Mouse (Mus musculus) urinary bladder, adult 2 months (tissue): ENCODE results near the gene Gpx4. TPM values are rescaled to one million over a fixed set of nuclear protein-coding genes. Genes with fewer than 3 reads are reported as not detected.

ENCODE experiments used
- DNase-seq: peaks from one replicate; pipeline ENCODE4 v3.0.0; 2022; ENCODE audit warnings: low spot score
- polyA plus RNA-seq: library from polyadenylated mRNA; depleted of rRNA; stranded (reverse); fragments of >200 nt; gene quantifications from 2 replicates; pipeline ENCODE4 v1.2.3, GENCODE M21; 2012

Gpx4 gene
- polyA plus RNA-seq, 1 experiment = 620 TPM

DNA sequence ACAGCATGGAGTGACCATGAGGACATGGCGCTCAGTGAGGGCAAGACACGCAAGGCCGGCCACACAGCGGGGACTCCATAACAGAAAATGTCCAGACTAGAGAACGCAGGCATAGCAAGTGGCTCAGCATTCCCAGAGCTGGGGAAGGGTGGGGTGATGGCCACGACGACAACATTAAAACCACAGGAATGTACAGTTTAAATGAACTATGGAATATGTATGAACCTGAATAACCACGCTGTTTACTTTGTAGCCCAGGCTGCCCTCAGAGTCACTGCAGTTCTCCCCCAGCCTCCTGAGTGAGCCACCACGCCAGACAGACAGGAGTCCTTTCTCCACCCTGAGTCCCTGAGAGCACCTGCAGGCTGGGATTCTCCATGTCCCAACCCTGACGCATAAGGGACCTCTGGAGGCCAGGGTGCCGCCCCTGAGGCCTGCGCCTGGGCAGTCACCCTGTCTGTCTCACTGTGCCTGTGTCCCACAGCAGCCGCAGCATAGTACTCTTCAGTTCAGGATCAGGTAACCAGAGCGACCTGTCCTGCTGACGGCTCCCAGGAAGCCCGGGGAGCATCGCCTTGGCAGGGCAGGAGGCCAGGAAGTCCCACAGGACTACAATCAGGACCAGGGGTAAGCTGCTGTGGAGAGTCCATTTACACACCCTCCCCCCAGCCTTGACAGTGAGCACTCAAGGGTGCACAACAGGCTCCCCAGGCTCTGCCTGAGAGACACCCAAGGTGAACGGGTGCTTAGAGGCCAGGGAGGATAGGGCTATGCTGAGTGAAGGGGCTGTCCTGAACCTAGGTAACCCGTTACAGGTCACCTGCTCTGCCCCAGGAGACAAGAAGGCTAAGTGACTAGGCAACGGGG lies 25.9 kb downstream of the Gpx4 start:
- DNase-seq = no peak

DNA sequence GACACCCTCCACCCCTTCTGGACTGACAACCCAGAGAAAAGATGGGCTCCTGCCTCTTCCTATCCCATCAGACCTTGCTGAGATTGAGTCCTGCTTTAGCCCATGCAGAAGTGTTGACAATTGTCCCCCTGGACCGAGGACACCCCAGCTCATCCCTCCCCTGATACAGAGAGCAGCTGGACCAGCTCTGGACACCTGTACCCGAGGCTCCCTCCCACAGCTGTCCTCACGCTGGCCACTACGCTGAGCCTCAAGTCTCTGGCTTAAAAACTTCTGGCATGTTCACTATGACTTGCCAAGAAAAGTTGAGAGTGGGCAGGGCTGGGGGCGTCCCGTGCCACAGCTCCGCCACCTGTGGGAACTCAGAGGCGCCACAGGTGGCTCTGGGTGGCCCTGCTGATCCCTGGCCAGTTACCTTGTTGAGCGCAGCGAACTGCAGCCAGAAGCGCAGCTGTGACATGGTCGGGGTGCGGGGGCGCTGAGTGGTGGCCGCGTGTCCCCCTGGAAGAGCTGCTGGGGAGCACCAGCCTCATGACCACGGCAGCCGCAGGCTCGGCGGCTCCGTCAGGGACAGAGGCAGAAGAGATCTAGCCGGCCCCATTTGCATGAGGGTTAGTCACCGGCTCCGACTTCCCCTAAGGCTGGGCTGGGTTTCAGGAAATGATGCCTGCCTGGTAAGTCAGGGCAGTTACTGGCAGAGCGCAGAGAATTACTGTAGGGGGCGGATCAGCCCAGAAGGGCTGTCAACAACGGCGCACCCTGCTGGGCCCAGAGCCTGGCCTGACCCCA lies 28.0 kb downstream of the Gpx4 start:
- peak; percentile 63 for DNase-seq

DNA sequence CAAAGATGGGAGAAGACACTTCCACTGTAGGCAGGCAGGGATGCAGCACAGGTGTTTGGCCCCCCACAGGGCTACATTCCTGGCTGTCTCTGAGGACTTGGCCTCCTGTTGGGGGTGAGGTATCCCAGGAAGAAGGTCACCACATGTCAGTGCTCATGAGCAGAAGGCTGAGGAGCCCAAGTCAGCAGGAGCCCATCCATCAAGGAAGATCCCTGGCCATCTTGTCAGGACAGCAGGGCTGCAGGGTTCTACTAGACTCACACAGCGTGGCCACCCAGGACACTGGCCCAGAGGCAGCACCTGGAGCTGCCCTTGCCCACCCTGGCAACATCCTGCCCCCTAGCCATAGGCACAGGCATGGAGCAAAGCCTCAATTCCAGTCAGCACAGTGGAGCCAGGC lies 29.0 kb downstream of the Gpx4 start:
- no peak for DNase-seq

DNA sequence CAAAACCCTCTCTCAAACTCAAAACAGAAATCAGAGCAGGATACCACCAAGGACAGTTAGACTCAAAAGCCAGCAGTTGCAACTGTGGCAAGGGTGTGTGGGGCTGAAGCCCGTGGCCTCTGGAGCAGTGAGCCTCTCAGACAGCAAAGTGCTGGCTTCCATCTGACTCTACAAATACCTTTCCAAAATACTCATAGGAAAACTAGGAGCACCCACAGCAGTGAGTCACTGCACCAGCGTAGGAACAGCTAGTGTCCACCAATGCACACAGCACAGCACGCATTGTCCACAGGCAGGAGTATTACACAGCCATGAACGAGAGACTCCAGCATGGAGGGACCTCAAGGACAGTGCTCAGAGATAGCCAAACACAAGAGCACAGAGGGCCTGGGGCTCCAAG lies 29.4 kb downstream of the Gpx4 start:
- no peak for DNase-seq

DNA sequence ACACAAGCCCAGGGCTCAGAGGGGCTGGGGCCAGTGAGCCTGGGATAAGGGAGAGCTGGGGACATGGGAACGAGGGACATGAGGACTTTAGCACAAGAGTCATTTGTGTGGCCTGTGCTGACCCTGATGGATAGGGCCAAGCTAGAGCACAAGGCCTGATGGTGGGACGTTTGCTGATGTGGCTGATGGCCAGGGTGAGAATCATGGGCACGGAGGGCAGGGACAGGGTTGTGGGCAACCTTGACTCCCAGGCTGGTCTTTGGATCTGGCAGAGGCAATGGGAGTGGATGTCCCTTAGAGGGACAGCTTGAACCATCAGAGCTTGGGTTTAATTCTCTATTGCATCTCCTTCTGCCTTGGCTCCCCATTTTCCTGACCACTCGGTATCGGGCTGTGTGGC lies 30.3 kb downstream of the Gpx4 start:
- DNase-seq = no peak

DNA sequence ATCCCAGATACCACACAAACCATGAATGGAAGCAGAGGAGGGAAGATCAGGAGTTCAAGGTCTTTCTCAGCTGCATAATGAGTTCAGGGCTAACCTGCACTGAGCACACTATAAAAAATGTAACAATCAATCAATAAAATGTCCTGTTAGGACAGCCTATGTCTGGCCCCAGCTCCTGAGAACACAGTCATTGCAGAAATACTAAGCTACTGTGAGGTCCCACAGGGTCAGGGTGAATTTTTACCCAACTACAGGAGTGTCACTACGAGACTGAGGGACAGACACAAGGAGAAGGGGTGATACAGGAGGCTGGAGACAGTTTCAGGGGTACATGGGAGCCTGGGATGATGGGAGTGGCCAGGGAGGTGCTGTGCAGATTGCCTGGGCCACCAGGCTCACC lies 31.4 kb downstream of the Gpx4 start:
- DNase-seq = no peak

DNA sequence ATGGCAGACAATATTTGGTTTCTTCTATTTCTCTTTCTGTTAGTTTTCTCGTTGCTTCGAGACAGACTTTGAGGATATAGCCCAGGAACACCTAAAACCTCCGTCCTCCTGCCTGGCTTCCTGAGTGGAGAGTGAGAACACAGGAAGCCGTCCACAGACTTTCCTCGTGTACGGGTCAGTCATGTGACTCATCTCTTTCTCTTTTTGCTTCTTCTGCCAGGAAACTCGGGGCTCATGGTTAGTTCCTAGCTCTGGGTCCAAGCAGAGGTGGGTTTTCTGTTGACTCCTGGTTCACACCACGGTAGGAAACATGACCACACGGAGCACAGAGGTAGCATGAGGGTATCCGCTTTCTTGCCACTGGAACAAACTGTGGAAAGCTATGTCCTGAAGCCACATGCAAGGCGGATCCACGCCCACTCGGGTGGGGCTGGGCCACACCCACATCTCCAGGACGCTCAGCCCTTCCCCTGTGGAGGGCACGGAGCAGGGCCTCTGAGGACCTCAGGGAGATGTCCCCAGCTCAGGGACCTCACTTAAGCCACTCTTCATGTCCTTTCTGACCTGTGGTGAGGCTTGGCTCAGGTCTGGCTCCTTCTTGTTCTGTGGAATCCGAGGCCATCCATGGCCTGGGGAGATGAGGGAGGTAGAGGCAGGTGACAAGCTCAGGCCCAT lies 33.6 kb downstream of the Gpx4 start:
- DNase-seq = no peak

DNA sequence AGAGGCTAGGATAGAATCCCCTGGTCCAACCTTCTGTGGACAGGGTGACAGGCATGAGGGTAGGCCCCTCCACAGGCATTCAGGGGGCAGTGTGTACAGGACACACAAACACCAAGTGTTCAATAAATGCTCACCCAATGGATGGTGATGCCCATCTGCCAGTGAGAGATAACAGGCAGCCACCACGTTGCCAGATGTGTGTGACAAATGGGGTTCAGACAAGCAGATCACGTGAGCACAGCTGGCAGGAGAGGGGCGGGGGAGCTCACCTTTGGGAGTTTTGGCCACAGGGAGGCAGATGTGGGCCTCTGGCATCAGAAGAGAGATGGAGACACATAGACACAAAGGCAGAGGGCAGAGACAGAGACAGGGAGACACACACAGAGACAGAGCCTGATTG lies 34.1 kb downstream of the Gpx4 start:
- DNase-seq = no peak

DNA sequence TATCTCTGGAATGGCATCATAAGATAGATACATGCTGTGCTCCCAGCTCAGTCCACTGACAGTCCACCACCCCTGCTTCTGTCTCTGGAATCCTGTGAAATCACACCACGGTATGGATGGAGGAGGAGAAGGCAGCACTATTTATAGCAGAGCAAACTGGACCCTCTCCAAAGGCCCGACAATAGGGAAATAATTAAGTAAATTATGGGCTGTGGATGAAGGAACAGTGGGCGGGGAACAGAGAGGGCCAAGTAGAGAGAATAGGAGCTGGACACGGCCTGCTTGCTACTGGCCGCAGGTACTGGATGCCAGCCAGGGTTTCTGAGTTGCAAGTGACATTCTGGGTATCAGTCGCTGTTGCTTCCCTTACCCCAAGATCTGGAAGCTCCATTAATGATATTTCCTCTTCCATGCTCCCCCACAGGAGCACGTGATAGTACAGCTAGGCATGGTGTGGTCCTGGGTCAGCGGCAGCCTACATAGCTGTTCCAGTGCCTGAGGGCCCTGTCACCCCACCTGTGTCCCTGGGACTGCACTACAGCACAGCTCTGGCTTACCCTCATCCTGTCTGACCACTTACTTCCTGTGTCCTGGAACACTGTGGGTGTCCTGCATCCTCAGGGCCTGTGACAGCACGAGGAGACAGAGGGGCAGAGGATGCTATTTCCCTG lies 38.0 kb downstream of the Gpx4 start:
- DNase-seq = no peak

DNA sequence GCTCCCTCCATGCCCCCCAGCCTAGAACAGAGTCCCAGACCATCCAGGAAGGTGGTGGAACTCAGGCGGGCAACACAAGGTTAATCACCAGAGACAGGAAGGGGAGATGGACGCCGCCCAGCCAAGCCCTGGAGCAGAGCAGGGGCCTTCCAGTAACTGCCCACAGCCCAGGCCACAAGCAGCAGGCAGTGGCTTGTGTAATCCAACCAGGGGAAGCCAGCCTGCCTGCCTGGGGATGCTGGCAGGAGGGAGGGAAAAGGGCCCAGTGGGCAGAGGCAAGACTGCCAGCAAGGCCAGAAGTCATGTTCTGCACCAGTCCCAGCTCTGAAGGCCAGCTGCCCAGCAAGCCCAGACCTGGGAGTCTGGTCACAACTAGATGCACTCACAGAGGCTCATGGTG lies 39.9 kb downstream of the Gpx4 start:
- no peak for DNase-seq

DNA sequence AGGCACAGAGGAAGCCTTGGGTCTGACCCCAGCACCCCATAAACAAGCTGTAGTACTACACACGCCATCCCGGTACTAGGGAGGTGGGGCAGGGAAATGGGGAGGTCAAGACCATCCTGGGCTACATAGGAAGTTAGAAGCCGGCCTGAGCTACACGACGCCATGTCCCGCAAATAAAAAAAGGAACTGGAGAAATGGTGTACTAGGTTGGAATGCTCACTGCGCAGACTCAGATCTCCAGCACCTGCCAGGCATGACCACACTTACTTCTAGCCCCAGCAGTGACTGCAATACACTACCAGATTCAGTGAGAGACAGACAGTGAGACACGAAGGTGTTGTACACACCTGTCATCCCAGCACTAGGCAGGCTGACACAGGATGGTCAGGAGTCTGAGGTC lies 40.5 kb downstream of the Gpx4 start:
- DNase-seq = no peak

DNA sequence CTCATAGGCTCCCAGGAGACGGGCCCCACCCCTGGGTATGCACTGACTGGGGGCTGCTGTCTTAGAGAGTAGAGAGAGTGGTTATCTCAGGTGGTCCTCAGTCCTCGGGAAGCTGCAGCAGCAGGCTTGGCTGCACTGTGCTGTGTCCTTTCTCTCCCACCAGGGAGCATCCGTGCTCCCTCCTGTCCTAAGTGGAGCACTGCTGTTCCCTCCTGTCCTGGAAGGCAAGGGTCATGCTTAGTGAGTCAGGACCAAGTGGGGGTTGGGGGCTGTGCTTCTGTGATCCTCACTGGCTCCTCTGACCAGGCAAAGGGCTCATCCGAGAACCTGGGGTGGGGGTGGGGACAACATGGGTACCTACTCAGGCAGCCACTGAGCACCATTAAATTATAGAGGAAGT lies 42.2 kb downstream of the Gpx4 start:
- DNase-seq = no peak

DNA sequence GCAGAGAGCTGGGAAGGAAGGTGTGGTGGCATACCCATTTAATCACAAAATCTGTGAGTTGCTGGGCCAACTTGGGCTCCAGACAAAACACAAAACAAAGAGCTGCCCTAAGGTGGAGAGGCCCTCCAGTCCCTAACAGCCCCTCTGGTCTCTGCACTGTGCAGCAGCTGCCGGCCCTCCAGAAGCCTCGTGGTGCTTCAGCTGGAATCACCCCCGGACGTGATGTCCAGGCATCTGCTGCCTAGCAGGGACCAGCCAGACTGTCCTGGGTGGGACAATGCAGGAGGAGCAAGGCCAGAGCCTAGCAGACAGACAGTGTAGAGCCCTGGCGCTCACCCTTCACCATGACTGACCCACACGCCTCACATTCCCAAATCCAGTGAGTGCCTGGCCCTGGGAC lies 44.6 kb downstream of the Gpx4 start:
- no peak for DNase-seq

DNA sequence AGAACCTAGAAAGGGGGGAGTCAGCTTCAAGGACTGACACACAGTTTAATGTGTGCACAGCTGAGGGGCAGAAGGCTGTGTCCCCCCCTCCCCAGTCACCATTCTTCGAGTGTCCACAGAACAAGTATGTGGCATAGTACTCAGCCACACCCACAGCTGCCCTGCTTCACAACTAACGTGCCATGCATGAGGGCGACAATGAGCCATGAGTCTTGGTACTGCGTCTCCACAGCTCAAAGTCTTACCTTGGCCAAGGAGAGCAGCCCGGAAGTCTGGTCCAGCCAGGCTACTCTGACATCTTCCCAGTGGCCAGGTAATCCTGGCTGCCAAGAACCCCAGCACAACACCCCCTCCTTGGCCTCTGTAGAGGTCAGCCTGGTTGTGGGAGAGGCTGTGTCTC lies 45.7 kb downstream of the Gpx4 start:
- no peak for DNase-seq

DNA sequence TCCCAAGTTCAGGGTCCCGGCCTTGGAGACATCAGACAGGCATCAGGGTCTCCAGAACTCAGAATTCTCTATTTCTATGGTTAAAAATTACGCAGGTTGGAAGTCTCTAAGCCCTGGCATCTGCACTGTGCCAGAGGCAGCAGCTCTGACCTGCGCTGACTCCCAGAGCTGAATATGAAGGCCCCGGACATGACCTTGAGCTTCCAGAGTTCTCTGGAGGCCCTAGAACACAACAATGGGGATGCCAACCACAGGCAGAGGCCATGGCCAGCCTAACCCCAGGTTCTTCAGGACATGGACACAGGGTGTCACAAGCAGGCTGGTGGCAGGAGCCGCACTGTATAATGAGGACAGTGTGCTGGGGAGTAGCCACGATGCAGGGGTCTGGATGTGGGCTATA lies 47.1 kb downstream of the Gpx4 start:
- DNase-seq = no peak

DNA sequence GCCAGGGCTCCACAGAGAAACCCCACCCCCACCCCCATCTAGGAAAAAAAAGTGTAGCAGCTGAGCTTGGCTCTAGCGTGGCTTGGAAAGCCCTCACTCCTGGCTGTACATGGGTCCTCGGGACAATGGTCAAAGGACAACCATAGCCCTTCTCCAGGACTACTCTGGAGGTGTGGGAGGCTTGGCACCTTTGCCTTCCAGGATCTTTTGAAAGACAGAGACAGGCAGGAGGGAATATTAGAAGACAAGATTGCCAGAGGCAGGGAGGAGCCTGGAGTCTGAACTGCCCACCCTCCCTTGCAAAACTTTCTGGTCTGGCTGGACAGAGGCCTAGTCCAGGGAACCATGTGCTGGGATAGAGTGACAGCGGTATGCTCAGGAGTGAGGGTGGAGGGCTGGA lies 47.7 kb downstream of the Gpx4 start:
- no peak for DNase-seq

DNA sequence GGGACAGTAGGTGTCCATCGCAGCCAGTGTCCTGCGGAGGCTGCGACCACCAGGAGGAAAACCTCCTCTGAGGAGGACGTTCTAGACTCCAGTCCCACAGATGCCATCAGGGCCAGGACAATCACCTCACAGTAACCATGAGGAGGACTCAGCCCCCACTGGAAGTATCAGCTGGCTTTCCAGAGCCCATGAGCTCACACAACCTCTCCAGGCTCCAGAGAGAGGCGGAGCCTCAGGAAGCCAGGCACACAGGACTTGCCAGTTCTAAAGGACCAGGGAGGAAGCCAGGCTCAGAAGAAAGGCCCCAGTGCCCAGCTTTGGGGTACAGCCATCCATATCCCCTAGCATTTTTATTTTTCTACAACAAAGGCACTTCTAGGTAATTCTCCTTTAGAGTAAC lies 48.6 kb downstream of the Gpx4 start:
- DNase-seq = no peak

DNA sequence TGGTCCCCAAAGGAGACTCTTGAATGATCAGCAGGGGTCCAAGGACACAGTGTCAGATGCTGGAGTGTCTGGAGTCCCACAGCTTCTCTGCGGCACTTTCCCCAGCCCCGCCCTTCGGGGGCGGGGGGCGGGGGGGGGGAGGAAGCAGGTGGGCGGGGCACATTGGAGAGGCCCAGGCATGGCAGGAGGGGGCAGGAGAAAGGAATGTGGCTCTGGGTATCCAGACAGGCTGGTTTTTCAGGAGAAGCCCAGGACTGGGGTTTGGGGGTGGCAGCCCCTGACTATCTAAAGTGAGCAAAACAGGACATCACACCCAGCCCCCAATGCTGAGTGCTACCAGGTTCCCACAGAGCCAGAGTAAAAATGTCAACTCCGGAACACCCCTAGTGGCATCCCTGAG lies 50.3 kb downstream of the Gpx4 start:
- DNase-seq = no peak

DNA sequence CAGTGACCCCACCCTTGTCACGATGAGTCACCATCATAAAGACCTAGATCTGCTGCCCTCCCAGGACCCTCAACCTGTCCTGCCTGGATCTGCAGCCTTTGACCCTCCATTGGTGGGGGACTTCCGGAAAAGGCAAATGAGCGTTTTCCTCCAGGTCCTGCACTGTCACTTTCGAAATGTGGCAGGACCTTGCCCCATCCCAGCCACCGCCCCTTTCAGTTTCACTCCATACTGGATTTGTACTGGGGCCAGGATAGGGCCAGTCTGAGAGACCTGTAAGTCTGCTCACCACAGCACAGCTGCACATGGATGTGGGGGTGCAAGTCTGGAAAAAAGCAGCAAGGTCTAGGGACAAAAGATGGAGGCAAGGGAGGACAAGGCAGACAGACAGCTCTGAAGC lies 51.7 kb downstream of the Gpx4 start:
- no peak for DNase-seq

DNA sequence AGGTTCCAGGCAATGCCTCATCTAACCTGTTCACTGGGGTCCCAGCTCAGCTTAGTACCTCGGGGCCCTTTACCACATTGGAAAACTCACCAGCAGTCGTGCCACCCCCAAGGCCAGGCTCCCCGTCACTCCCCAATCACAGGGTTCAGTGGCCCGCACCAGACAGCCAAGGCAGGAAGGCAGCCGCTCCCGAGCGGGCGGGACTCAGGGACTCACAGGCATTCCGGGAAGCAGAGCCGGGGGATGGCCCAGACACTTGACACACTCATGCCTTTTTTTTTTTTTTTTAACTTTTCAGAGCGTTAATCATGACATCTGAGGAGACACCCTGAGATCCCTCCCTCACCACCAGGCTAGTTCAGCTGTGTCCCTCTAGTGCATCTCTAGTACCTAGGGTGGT lies 54.0 kb downstream of the Gpx4 start:
- no peak for DNase-seq

DNA sequence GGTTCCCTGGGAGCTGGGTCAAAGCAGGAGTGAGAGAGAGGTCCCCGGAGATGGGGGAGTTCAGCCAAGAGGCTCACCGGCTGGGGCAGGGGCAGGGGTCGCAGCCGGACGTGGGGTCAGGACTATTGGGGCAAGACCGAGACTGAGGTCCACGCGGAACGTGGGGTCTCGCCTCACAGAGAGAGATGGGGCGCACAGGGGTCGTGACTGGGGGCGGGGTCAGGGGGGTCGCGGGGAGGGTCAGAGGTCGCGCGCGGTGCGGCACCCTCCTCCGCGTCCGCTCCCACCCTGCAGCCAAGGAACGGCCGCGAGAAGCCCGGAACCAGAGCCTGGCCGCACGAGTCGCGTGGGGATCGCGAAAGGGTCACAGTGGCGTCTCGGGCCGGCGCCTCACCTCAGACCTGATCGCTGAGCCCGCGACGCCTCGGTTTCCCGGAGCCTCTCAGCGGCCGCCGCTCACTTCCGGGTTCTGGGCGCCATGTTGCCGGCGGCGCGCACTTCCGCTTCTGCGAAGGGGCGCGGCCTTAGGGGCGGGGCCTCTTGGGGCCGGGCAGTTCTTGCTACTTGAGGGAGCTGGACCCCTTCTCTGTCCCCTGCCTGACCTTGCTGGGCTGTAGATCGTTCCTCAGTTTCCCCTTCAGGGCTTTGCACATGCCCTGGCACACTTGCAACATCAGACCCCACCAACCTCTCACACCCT lies 55.4 kb downstream of the Gpx4 start:
- DNase-seq = peak; percentile 76

DNA sequence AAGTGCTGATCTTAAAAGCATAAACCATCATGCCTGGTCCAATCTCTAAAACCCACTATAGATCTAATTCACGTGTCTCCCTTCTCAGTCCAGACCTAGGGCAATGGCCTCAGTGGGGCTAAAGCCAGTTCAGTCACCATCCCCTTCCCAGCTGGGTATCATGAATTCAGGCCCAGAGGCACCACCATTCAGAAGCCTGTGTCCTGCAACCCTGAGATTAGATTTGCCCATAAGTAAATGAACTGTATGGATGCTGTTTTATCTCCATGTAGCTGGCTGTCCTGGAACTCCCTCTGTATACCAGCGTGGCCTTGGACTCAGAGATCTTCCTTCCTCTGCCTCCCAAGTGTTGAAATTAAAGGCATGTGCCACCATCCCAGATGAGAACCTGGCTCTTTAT lies 56.1 kb downstream of the Gpx4 start:
- no peak for DNase-seq
